9 mouse cellular contexts compared by ENCODE assay signal in genomic region chr7:30490251-30490956, GRCm38 (mm10). TPM values are rescaled to one million over a fixed set of nuclear protein-coding genes. Genes with fewer than 3 reads are reported as not detected.
A peak's percentile ranks its signal among the peaks of the same experiment; 100 is the strongest.
DNase-seq lines count a peak whose midpoint lies in the region; ATAC-seq and TF ChIP-seq lines count a peak whose summit lies in the region.
"Had no signal": no experiment of that assay in that cellular context is flagged by ENCODE, and none has a peak within 500 bp of the region (broad histone marks: within the 10 kb centered on the region; RNA-seq: fewer than 3 reads in every experiment).

No protein-coding gene starts in this region.

- no peak overlapping the region for H3K4me3 ChIP-seq in midbrain, embryonic 11.5 days (ENCODE audit: low read depth, low read length)
- H3K4me3 ChIP-seq in midbrain, embryonic 16.5 days (ENCODE audit: low read depth, low read length), result no peak overlapping the region
- H3K4me3 ChIP-seq in thymus, adult 2 months (ENCODE audit: control insufficient read depth, insufficient read depth, low read length), result no peak overlapping the region

- no peak overlapping the region for H3K4me2 ChIP-seq in midbrain, embryonic 11.5 days
- no peak overlapping the region for H3K4me2 ChIP-seq in midbrain, embryonic 16.5 days (ENCODE audit: low read length)

- H3K27me3 ChIP-seq in midbrain, embryonic 11.5 days (ENCODE audit: control insufficient read depth, insufficient read depth, low read length), result no peaks in the 10 kb centered on the region
- no peaks in the 10 kb centered on the region; the same call in 1 of the 2 replicates for H3K27me3 ChIP-seq in midbrain, embryonic 16.5 days (ENCODE audit: control insufficient read depth, insufficient read depth, low read depth, low read length)
- H3K27me3 ChIP-seq in thymus, adult 2 months (ENCODE audit: control insufficient read depth, insufficient read depth, low read length), result no peaks in the 10 kb centered on the region; the same call in 1 of the 2 replicates

- no peaks in the 10 kb centered on the region for H3K9me3 ChIP-seq in midbrain, embryonic 11.5 days (ENCODE audit: control insufficient read depth, low read length)
- no peaks in the 10 kb centered on the region for H3K9me3 ChIP-seq in midbrain, embryonic 16.5 days (replicated peaks; ENCODE audit: control insufficient read depth, low read length, poor library complexity, severe bottlenecking)

- WGBS in midbrain, embryonic 11.5 days, result 35% methylated on average over 16 of the region's 16 CpGs
- 34% methylated on average over 16 of the region's 16 CpGs for WGBS in midbrain, embryonic 16.5 days
- WGBS in thymus, adult 2 months, result 39% methylated on average over 16 of the region's 16 CpGs

- no peak for TF ChIP-seq CTCF in thymus, adult 2 months (IDR thresholded peaks at IDR 0.05; ENCODE audit: borderline replicate concordance, control insufficient read depth, extremely low read depth, insufficient read depth, low read length, poor library complexity)

- H3K36me3 ChIP-seq in midbrain, embryonic 11.5 days (ENCODE audit: control insufficient read depth, insufficient read depth, low read length), result no peaks in the 10 kb centered on the region
- no peaks in the 10 kb centered on the region for H3K36me3 ChIP-seq in midbrain, embryonic 16.5 days (ENCODE audit: control insufficient read depth, insufficient read depth, low read length)
- no peaks in the 10 kb centered on the region for H3K36me3 ChIP-seq in thymus, adult 2 months (ENCODE audit: control insufficient read depth, insufficient read depth, low read length)

- DNase-seq in adrenal gland, adult (ENCODE audit: inconsistent age in 2 of 2, low spot score in 1 of 2), result peak; percentile 26 to 70
- no peak for DNase-seq in adrenal gland, adult 2 months
- DNase-seq in midbrain, embryonic 11.5 days (ENCODE audit: low spot score, missing footprints), result peak; percentile 92
- peak; percentile 74 to 83 for DNase-seq in cerebellum, postnatal 10 days
- DNase-seq in layer of hippocampus, adult 11-12 months (ENCODE audit: low spot score), result peak; percentile 55
- peak; percentile 23 for DNase-seq in lung, postnatal 25 days (ENCODE audit: low spot score)
- peak; percentile 43 for DNase-seq in thymus, adult 2 months

- H3K9ac ChIP-seq in midbrain, embryonic 11.5 days (ENCODE audit: low read length), result no peak overlapping the region
- H3K9ac ChIP-seq in midbrain, embryonic 16.5 days (ENCODE audit: low read depth, low read length), result no peak overlapping the region

- TF ChIP-seq POLR2A in thymus, adult 2 months (IDR thresholded peaks at IDR 0.05; ENCODE audit: control insufficient read depth, extremely low read depth, insufficient read depth, low read length, poor library complexity), result no peak

- H3K27ac ChIP-seq in midbrain, embryonic 11.5 days (ENCODE audit: low read depth, low read length), result no peak overlapping the region
- no peak overlapping the region for H3K27ac ChIP-seq in midbrain, embryonic 16.5 days (ENCODE audit: low read length)
- H3K27ac ChIP-seq in thymus, adult 2 months (ENCODE audit: control insufficient read depth, insufficient read depth, low read length), result no peak overlapping the region

- ATAC-seq in midbrain, embryonic 11.5 days (ENCODE audit: low FRiP score), result no peak
- no peak for ATAC-seq in midbrain, embryonic 16.5 days

- H3K4me1 ChIP-seq in midbrain, embryonic 11.5 days (ENCODE audit: control insufficient read depth, insufficient read depth, low read length), result no peaks in the 10 kb centered on the region
- H3K4me1 ChIP-seq in midbrain, embryonic 16.5 days (ENCODE audit: control insufficient read depth, insufficient read depth, low read length), result no peaks in the 10 kb centered on the region
- H3K4me1 ChIP-seq in thymus, adult 2 months (replicated peaks; ENCODE audit: control insufficient read depth, insufficient read depth, low read length), result no peaks in the 10 kb centered on the region

RNA-seq across cellular contexts. Expression of gene Prodh2, which starts 3.0 kb away (rescaled TPM):
- under 1 TPM in 1 of 2 experiments, not detected in 1; 0.86 TPM for total RNA-seq in adrenal gland, adult 2 months (2021)
- 0.10 TPM in 1 of 2 replicates, not detected in the other for polyA plus RNA-seq in adrenal gland, adult 2 months (2012; rRNA removed)
- polyA plus RNA-seq in midbrain, embryonic 11.5 days (2014; fragmentation: Nextera tagmentation; extraction: Ambion mirVana), result not detected in 2 replicates
- not detected in 2 replicates for polyA plus RNA-seq in midbrain, embryonic 16.5 days (2015; fragmentation: Nextera tagmentation; extraction: Ambion mirVana)
- 0.13 and 0.62 TPM in 2 replicates for polyA plus RNA-seq in thymus, adult 2 months (2012; rRNA removed)

RNA-seq across cellular contexts. Expression of gene Nphs1, which starts 32.3 kb away (rescaled TPM):
- not detected for total RNA-seq in adrenal gland, adult 2 months (2021)
- not detected in 2 replicates for polyA plus RNA-seq in adrenal gland, adult 2 months (2012; rRNA removed)
- polyA plus RNA-seq in midbrain, embryonic 11.5 days (2014; fragmentation: Nextera tagmentation; extraction: Ambion mirVana), result not detected in 2 replicates
- polyA plus RNA-seq in midbrain, embryonic 16.5 days (2015; fragmentation: Nextera tagmentation; extraction: Ambion mirVana), result 0.46 and 0.50 TPM in 2 replicates
- polyA plus RNA-seq in thymus, adult 2 months (2012; rRNA removed), result 0.19 and 0.38 TPM in 2 replicates
- polyA plus RNA-seq: heart, embryonic 16.5 days had no signal

RNA-seq across cellular contexts. Expression of gene Kirrel2, which starts 32.9 kb away (rescaled TPM):
- total RNA-seq in adrenal gland, adult 2 months (2021), result not detected
- not detected in 2 replicates for polyA plus RNA-seq in adrenal gland, adult 2 months (2012; rRNA removed)
- 0.58 and 0.61 TPM in 2 replicates for polyA plus RNA-seq in midbrain, embryonic 11.5 days (2014; fragmentation: Nextera tagmentation; extraction: Ambion mirVana)
- polyA plus RNA-seq in midbrain, embryonic 16.5 days (2015; fragmentation: Nextera tagmentation; extraction: Ambion mirVana), result 0.67 and 0.73 TPM in 2 replicates
- 0.05 and 0.15 TPM in 2 replicates for polyA plus RNA-seq in thymus, adult 2 months (2012; rRNA removed)

RNA-seq across cellular contexts. Expression of gene Arhgap33, which starts 44.5 kb away (rescaled TPM):
- 1 to 10 TPM; 2.2 to 3.1 TPM for total RNA-seq in adrenal gland, adult 2 months (2021)
- polyA plus RNA-seq in adrenal gland, adult 2 months (2012; rRNA removed), result 20.3 and 23.2 TPM in 2 replicates
- polyA plus RNA-seq in midbrain, embryonic 11.5 days (2014; fragmentation: Nextera tagmentation; extraction: Ambion mirVana), result 32.0 and 41.1 TPM in 2 replicates
- 140 and 149 TPM in 2 replicates for polyA plus RNA-seq in midbrain, embryonic 16.5 days (2015; fragmentation: Nextera tagmentation; extraction: Ambion mirVana)
- polyA plus RNA-seq in thymus, adult 2 months (2012; rRNA removed), result 156 and 176 TPM in 2 replicates

RNA-seq across cellular contexts. Expression of gene Aplp1, which starts 45.1 kb away (rescaled TPM):
- 10 to 100 TPM; 22.7 to 43.2 TPM for total RNA-seq in adrenal gland, adult 2 months (2021)
- 37.7 and 54.1 TPM in 2 replicates for polyA plus RNA-seq in adrenal gland, adult 2 months (2012; rRNA removed)
- 128 and 134 TPM in 2 replicates for polyA plus RNA-seq in midbrain, embryonic 11.5 days (2014; fragmentation: Nextera tagmentation; extraction: Ambion mirVana)
- 761 and 788 TPM in 2 replicates for polyA plus RNA-seq in midbrain, embryonic 16.5 days (2015; fragmentation: Nextera tagmentation; extraction: Ambion mirVana)
- polyA plus RNA-seq in thymus, adult 2 months (2012; rRNA removed), result 5.9 and 6.0 TPM in 2 replicates
